Mouse (Mus musculus): ENCODE data around the gene Hspg2.

DNA sequence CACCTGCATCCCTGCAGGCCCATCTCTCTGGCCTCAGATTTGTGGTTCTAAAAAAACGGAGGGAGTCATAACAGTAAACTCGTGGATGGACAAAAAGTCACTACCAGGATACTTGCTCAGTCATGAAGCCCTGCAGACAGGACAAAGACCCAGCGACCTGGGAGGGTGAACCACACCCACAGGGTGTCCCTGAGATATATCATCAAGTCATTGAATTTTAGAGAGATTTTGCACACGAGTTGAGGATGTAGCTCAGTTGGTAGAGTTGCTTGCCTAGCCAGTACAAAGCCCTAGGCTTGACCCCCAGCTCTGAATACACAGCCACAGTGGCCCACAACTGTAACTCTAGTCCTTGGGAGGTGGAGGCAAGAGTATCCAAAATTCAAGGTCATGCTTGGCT lies 7.4 kb upstream of the Hspg2 start:
- TF ChIP-seq POLR2A (IDR thresholded peaks at IDR 0.05; ENCODE audit: insufficient read depth, low read length) (no peak), CTCF (IDR thresholded peaks at IDR 0.05; ENCODE audit: low read depth, low read length) (no peak), EP300 (IDR thresholded peaks at IDR 0.05; ENCODE audit: insufficient read depth, low read depth, low read length) (no peak)
